Mouse (Mus musculus) monocyte, adult 5-6 weeks (primary cell): ENCODE measurements around the gene Rec114. TPM values are rescaled to one million over a fixed set of nuclear protein-coding genes. Genes with fewer than 3 reads are reported as not detected.

ENCODE experiments used
- ATAC-seq: fragments of 153-309, 156-312 bp; replicated peaks from 2 replicates; pipeline ENCODE4 v1.8.0; 2017; ENCODE audit warnings: mild to moderate bottlenecking; ENCODE audit not compliant: low TSS enrichment, insufficient number of reproducible peaks, severe bottlenecking, poor library complexity, low FRiP score
- total RNA-seq: library from RNA; stranded (forward); fragments of 200-1000, 200-491, 200-594 nt; gene quantifications from 3 replicates; pipeline ENCODE4 v1.2.3, GENCODE M21; 2017

Gene Rec114
- total RNA-seq, 1 experiment from 2014 or later = 1.5 TPM

GRCm38 (mm10) chr9:58721021-58721420 is 22.7 kb downstream of the Rec114 start:
- ATAC-seq = no peak

GRCm38 (mm10) chr9:58720167-58720566 is 23.6 kb downstream of the Rec114 start:
- no peak for ATAC-seq

DNA sequence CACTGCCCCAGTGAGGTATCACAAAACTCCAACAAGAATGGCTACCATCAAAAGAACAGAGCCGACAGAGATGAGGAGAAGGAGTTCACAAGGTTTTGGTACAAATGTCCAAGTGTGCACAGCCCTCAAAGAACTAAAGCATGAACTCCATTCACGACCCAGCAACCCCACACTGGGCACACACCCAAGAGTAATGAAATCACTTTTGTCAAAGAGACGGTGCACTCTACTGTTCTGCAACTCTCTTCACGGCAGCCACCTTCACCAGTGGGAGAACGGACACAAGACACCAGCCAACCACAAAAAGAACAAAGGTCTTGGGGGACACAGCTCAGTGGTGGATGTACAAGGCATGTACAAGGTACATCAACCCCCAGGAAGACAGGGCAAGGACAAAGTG is 24.3 kb downstream of the Rec114 start:
- ATAC-seq = no peak

DNA sequence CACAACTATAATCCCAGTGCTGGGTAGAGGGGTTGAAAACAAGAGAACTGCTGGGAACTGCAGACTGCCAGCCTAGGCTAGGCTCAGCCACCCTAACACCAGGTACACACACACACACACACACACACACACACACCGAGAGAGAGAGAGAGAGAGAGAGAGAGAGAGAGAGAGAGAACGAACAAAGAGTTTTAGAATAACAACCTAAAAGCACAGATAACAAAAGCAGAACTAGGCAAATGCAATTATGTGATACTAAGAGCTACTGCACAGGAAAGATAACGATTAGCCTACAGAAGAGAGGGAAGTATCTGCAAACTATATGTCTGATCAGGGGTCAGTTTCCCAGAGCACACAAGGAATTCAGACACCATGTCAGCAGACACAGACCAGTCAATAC is 24.8 kb downstream of the Rec114 start:
- ATAC-seq = no peak

GRCm38 (mm10) chr9:58716886-58717285 is 26.9 kb downstream of the Rec114 start:
- no peak for ATAC-seq

DNA sequence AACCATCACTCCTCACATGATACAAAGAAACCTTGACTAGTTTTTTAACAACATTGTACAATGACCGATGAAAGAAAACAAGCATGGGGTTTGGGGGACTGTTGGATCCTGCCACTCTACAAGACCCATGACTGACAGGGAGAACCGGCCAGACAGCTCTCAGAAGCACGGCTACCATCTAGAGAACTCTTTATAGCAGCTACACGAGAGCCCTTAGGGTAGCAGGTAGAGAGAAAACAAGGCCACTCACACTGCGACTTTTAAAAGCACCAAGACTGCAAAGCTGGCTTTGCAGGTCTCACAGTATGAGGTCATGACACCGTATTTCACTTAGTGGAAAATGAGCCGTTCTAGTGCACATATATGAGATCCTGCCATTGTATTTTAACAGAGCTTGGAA is 33.1 kb downstream of the Rec114 start:
- ATAC-seq = no peak

- ATAC-seq = no peak; the same call in 1 of the 2 replicates
Measured at GRCm38 (mm10) chr9:58709939-58710338, 33.8 kb downstream of the Rec114 start.

DNA sequence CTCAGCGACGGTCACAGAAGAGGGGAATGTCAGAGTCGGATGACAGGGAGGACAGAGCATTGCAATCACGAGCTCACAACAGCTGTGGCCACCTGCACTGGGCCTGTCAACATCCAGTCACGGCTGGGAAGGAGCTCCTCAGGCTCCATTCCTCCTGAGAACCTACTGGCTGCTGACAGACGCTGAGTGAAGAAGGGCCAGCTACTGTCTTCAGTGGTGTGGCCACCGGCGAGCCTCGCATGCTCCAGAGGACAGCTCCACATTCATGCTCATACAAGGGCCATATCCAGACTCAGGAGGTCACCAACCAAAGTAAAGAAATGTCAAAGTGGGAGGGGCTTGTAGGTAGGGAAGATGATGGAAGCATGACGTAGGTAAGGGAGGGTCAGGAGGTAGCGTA is 36.0 kb downstream of the Rec114 start:
- no peak for ATAC-seq

- no peak for ATAC-seq
Measured at GRCm38 (mm10) chr9:58706024-58706423, 37.7 kb downstream of the Rec114 start.

- ATAC-seq = no peak
Measured at GRCm38 (mm10) chr9:58703766-58704165, 40.0 kb downstream of the Rec114 start.

DNA sequence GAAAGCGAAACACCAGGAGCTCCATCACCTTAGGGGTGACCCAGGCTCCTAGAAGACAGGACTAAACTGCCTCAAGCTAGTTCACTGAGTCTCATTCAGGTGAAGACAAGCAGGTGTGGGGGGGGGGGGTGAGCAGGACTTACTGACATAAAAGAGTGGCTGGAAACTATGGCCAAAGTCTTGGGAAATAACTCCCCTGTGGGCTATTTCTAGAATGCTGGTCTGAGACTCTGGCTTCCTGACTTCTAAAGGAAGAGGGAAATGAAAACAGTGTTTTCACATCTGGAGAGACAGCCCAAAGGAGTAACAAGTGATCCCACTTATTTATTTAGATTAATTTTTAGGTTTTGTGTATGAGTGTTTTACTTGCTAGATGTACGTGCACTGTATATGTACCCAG is 42.0 kb downstream of the Rec114 start:
- ATAC-seq = no peak

GRCm38 (mm10) chr9:58698486-58698885 is 45.3 kb downstream of the Rec114 start:
- no peak for ATAC-seq

DNA sequence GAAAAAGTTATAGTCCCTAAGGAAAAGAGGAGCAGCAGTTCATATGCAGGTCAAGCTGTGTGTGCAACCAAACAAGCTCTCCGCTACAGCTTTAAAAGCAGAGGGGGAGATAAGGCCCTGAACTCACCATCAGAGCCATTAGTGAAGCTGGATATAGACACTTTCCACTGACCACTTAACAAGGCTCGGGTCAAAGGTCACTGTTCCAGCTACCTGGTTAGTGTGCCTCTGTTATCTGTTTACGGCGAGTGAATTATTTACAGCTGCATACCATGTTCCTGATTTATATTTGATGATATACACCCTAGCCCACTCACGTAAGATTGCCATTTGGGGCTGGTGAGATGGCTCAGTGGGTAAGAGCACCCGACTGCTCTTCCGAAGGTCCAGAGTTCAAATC is 52.3 kb downstream of the Rec114 start:
- ATAC-seq = no peak

- ATAC-seq = no peak
Measured at GRCm38 (mm10) chr9:58690701-58691100, 53.1 kb downstream of the Rec114 start.

DNA sequence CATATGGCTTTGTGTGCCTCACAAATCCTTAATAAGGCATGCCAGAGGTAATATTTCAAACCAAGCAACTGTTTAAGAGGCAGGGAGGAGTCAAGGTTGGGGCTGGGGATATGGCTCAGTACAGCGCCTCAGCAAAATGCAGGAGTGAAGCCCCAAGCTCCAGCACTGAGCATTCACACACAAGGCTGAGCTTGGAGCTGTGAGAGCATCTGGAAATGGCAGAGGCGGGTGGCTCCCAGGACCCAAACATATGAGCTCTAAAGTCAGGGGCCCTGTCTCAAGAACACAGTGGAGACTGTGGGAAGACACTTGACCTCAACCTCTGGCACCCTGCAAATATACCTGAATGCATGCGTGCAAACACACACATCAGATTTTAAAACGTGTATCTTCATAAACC is 55.7 kb downstream of the Rec114 start:
- no peak for ATAC-seq

DNA sequence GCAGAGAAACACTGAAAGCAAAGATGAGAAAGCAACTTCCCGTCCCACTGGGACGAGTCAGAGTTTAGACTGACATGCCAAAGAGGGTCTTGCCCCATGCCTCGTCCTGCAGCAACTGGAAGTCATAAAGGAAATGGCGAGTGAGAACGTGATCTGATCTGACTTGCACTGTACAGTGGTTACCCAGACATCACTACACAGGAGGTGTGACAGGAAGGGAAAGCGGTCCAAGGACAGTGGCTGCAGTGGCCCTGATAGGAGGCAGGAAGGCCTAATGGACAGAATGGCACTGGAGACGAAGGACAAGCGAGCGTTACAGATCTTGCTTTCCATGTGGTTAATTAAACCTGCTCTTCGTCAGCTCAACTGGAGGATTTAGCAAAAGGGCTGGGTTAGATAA is 58.5 kb downstream of the Rec114 start:
- no peak for ATAC-seq

DNA sequence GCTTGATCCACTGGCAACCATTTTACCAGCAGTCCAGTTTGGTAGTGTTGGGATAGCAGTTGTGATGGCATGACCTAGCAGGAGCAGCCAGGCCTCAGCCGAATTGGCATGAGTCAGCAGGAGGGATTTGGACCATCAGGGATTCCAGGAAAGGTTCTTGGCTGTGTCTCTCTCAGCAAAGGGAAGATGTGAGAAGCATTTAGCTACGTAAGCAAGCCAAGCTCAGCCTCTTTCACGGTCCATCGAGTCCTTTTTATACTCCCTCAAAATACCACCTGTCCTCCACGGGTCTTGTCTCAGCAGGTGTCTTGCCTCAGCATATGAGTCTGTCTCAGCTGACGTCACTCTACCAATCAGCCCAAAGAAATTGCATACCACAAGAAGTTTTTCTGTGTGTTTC is 60.4 kb downstream of the Rec114 start:
- ATAC-seq = no peak

DNA sequence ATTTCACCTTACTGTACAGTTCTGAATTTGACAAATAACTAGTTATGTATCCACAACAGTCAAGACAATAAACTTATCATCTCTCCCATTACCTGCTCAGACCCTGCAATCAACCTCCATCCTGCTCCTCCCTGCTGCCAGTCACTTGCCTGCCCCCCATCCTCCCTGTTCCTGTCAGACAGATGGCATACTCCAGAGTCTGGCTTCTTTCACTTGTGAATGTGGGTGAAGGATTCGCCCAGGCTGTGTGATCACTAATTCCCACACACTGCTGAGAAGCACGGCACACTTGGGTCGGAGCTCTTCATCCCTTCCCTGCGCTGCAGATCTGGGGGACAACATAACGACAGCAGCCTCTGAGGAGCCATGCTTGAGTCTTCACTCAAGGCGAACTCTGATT is 61.7 kb downstream of the Rec114 start:
- no peak for ATAC-seq

GRCm38 (mm10) chr9:58681411-58681810 is 62.4 kb downstream of the Rec114 start:
- no peak for ATAC-seq

GRCm38 (mm10) chr9:58675371-58675770 is 68.4 kb downstream of the Rec114 start:
- no peak for ATAC-seq

GRCm38 (mm10) chr9:58674736-58675135 is 69.0 kb downstream of the Rec114 start:
- ATAC-seq = no peak

- ATAC-seq = no peak
Measured at GRCm38 (mm10) chr9:58672474-58672873, 71.3 kb downstream of the Rec114 start.
